Mouse (Mus musculus): ENCODE measurements at regions not wholly inside any gene's neighbourhood (a gene's known extent, or its start where the extent isn't known, plus 50 kb on each side); places are given as distances from the start of the nearest gene placed in this dataset.

DNA sequence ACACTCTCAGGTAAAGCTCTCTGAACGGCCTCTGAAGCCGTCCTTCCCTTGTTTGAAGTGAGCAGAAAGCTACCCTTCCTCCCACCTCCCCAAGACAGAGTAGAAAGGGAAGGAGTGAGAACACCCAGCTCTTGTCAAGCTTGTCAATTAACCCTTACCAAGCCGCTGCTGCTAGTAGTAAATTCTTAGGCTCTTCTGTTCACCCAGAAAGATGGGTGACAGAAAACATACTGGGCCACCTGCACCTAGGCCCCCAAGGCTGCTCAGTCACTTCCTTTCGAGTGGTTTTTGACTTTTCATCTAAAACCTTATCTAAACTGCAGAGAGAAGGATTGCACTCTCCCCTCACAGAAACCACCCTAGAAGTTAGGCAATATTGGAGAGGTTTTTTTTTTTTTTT lies 514.9 kb upstream of the Gm19410 start:
- no peak overlapping the region for H3K27ac ChIP-seq (ENCODE audit: insufficient read depth, low read length)
- H3K4me3 ChIP-seq (ENCODE audit: insufficient read depth, low read length): no peak overlapping the region
- H3K4me1 ChIP-seq (ENCODE audit: control insufficient read depth, insufficient read depth, low read length): no peaks in the 10 kb centered on the region
- TF ChIP-seq CTCF (IDR thresholded peaks at IDR 0.05; ENCODE audit: borderline replicate concordance, insufficient read depth, low read length): no peak
- TF ChIP-seq POLR2A (IDR thresholded peaks at IDR 0.05; ENCODE audit: low read depth, low read length): no peak

DNA sequence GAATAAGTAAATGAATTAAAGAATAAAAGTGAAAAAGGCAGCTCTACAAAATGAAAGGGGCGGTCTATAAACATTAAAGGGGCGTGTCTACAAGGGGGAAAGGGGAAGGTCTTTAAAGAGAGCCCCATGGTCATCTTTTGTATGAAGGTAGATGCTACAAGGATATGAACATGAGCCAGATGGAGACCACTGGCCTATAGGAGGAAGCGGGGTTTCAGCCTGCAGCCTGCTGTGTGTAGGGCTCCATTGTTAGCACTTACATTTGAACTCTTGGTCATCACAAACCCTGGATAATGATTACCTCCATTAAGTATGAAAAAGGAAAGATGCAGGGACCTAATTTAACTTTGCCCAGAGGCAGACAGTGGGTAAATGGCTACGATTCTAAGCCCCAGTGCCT lies 511.6 kb upstream of the Gm19410 start:
- no peak overlapping the region for H3K27ac ChIP-seq (ENCODE audit: insufficient read depth, low read length)
- TF ChIP-seq POLR2A (IDR thresholded peaks at IDR 0.05; ENCODE audit: low read depth, low read length): no peak
- no peak for TF ChIP-seq CTCF (IDR thresholded peaks at IDR 0.05; ENCODE audit: borderline replicate concordance, insufficient read depth, low read length)
- H3K4me3 ChIP-seq (ENCODE audit: insufficient read depth, low read length): no peak overlapping the region
- no peaks in the 10 kb centered on the region for H3K4me1 ChIP-seq (ENCODE audit: control insufficient read depth, insufficient read depth, low read length)

DNA sequence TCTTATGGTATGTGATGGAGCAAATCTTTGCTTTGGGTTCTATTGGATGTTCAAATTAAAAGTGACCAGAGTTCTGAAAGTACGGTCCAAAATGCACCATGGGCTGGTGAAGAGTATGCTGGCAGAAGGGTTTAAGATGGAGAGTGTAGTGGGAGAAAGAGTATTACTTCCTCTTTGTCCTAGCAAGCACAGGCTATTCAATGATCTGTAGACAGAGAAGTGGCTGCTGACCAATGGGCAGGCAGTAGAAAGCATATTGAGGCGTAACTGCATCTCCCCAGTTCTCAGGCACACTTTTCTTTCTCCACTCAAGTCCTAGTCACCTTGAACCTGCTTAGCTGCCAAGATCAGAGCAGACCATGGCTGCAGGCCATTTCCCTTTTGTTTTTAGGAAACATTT lies 510.3 kb upstream of the Gm19410 start:
- Histone ChIP-seq H3K4me1 (ENCODE audit: control insufficient read depth, insufficient read depth, low read length) (no peaks in the 10 kb centered on the region), H3K4me3 (ENCODE audit: insufficient read depth, low read length) (no peak overlapping the region), H3K27ac (ENCODE audit: insufficient read depth, low read length) (no peak overlapping the region)
- TF ChIP-seq CTCF (IDR thresholded peaks at IDR 0.05; ENCODE audit: borderline replicate concordance, insufficient read depth, low read length) (no peak), POLR2A (IDR thresholded peaks at IDR 0.05; ENCODE audit: low read depth, low read length) (no peak)

DNA sequence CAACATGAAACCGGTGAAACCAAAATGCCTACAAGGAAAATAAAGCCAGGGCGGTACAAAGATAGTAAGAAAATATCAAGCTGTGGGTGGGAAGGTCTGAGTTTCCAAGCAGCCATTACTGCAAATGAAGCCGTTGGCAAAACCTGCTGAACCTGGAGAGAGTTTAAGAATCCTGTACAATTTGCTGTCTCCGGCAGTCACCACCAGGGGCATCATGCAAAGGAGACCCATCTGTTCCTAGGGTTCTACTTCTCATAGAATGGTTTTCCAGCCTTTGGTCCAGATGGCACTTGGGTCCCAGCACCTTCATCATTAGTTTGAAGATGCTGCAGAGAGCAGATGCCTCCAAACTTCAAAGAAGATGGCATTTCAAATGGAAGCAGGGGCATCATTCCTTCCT lies 508.6 kb upstream of the Gm19410 start:
- TF ChIP-seq POLR2A (IDR thresholded peaks at IDR 0.05; ENCODE audit: low read depth, low read length) (no peak), CTCF (IDR thresholded peaks at IDR 0.05; ENCODE audit: borderline replicate concordance, insufficient read depth, low read length) (no peak)
- Histone ChIP-seq H3K4me3 (ENCODE audit: insufficient read depth, low read length) (no peak overlapping the region), H3K4me1 (ENCODE audit: control insufficient read depth, insufficient read depth, low read length) (no peaks in the 10 kb centered on the region), H3K27ac (ENCODE audit: insufficient read depth, low read length) (no peak overlapping the region)

DNA sequence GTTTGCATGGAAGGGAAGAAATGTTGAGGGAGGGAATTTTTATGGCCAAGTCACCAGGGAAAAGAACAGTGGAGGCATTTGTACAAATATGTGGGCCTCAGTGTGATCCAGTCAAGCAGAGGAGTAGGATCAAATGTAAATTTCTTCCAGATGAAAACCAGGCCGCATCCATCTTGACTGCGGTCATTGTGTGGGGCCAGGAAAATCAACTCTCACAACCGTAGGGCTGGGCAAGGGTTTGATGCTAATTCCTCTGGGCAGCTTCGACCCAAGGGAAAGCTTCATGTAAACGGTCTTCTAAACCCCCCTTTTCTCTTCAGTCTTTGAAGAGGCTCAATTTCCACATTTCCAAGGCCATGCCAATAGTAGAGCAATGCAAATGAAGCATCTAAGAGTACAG lies 497.4 kb upstream of the Gm19410 start:
- no peak overlapping the region for H3K4me3 ChIP-seq (ENCODE audit: insufficient read depth, low read length)
- TF ChIP-seq CTCF (IDR thresholded peaks at IDR 0.05; ENCODE audit: borderline replicate concordance, insufficient read depth, low read length) (no peak), POLR2A (IDR thresholded peaks at IDR 0.05; ENCODE audit: low read depth, low read length) (no peak)
- H3K4me1 ChIP-seq (ENCODE audit: control insufficient read depth, insufficient read depth, low read length): no peaks in the 10 kb centered on the region
- H3K27ac ChIP-seq (ENCODE audit: insufficient read depth, low read length): peak overlapping the region; percentile 6; the same call in 1 of the 2 replicates

DNA sequence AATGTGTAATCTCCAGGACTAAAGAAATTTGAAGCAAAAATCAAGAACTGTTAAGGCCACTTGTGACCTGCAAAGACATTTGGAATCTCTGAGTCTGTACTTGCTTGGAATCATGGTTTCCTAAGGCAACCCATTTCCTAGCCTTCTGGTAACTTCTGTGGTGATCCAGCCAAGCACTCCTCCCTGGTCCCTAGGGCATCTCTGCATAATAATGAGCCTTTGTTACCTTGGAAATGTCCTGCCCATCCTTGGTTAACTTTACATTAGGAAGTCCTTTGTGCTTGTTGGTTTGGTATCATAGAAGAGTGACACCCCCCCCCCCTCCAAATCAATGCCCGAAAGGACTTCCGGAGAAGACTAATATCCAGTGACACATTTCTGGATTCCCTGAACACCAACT lies 496.6 kb upstream of the Gm19410 start:
- no peaks in the 10 kb centered on the region for H3K4me1 ChIP-seq (ENCODE audit: control insufficient read depth, insufficient read depth, low read length)
- TF ChIP-seq CTCF (IDR thresholded peaks at IDR 0.05; ENCODE audit: borderline replicate concordance, insufficient read depth, low read length): no peak
- TF ChIP-seq POLR2A (IDR thresholded peaks at IDR 0.05; ENCODE audit: low read depth, low read length): no peak
- peak overlapping the region; percentile 6; the same call in 1 of the 2 replicates for H3K27ac ChIP-seq (ENCODE audit: insufficient read depth, low read length)
- H3K4me3 ChIP-seq (ENCODE audit: insufficient read depth, low read length): no peak overlapping the region

DNA sequence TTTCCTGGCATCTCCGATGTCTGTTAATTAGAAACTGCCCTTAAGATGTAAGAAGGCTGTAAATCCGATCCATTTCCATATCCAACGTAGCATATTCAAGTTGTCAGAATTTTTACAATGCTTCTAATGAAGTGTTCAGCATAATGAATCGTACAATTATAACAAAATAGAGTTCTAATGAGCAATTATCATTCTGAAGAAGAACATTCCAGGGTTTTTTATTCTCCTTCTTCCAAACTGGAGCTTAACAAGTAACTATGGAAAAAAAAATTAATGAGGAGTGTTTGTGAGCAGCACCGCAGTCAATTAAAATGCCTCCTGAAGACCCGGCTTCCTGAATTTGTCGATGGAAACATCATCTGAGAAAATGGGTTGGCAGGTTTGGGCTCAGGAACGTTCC lies 489.6 kb upstream of the Gm19410 start:
- H3K27ac ChIP-seq (ENCODE audit: insufficient read depth, low read length): no peak overlapping the region
- no peaks in the 10 kb centered on the region for H3K4me1 ChIP-seq (ENCODE audit: control insufficient read depth, insufficient read depth, low read length)
- no peak overlapping the region for H3K4me3 ChIP-seq (ENCODE audit: insufficient read depth, low read length)
- no peak for TF ChIP-seq CTCF (IDR thresholded peaks at IDR 0.05; ENCODE audit: borderline replicate concordance, insufficient read depth, low read length)
- no peak for TF ChIP-seq POLR2A (IDR thresholded peaks at IDR 0.05; ENCODE audit: low read depth, low read length)

DNA sequence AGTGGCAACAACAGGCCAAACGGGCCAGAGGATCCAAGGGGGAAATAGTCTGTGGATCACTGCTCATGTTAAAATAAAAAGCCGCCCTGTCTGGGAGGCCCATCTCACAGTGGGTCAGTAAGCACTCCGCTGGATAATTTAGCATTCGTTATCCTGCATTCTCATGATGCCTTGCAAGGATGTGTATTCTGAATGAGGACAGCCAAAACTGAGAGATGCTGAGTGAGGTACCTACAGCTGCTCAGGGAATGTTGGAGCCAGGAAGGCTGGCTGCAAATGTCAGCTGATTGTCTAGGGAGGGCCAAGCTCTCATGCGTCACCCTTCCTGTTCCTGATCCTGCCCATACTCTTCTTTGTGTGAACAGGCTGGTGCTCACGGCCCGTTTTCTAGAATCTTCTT lies 489.1 kb upstream of the Gm19410 start:
- H3K4me3 ChIP-seq (ENCODE audit: insufficient read depth, low read length): no peak overlapping the region
- TF ChIP-seq CTCF (IDR thresholded peaks at IDR 0.05; ENCODE audit: borderline replicate concordance, insufficient read depth, low read length) (no peak), POLR2A (IDR thresholded peaks at IDR 0.05; ENCODE audit: low read depth, low read length) (no peak)
- no peaks in the 10 kb centered on the region for H3K4me1 ChIP-seq (ENCODE audit: control insufficient read depth, insufficient read depth, low read length)
- H3K27ac ChIP-seq (ENCODE audit: insufficient read depth, low read length): no peak overlapping the region

DNA sequence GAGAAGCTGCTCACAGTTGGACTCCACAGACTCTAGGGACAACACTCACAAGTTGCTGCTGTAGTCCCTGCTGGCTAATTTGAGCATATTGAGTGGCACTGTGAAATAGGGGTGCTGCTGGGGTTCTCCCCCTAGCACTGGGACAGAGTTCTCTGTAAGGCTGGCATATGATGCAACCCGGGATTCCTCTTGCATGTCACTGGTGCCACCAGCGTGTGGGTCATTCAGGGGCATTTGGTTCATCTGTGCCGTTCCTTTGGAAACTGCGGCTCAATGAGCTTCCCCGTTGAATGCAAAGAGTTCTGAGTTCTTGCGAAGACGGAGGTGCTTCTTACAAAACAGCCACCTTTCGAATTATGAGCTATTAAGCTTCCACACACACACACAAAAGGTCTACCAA lies 486.6 kb upstream of the Gm19410 start:
- Histone ChIP-seq H3K4me1 (ENCODE audit: control insufficient read depth, insufficient read depth, low read length) (no peaks in the 10 kb centered on the region), H3K4me3 (ENCODE audit: insufficient read depth, low read length) (no peak overlapping the region), H3K27ac (ENCODE audit: insufficient read depth, low read length) (no peak overlapping the region)
- no peak for TF ChIP-seq CTCF (IDR thresholded peaks at IDR 0.05; ENCODE audit: borderline replicate concordance, insufficient read depth, low read length)
- no peak for TF ChIP-seq POLR2A (IDR thresholded peaks at IDR 0.05; ENCODE audit: low read depth, low read length)

DNA sequence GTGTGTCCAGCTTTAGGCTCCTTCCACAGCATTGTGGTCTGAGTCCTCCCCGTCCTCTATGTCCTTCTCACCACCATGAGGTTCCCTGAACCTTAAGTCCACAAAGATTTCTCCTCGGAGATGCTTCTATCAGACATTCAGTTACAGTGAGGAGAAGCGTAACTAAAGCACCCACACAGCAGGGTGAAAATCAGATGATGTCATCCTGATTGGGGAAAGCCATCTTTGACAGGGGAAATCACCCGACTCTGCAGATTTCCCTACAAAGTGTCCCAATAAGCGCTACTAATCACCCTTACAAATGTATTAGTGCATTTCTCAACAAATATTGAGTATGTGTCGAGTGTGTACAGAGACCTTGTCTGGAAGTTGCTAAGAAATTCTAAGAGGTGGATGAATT lies 484.8 kb upstream of the Gm19410 start:
- Histone ChIP-seq H3K4me1 (ENCODE audit: control insufficient read depth, insufficient read depth, low read length) (no peaks in the 10 kb centered on the region), H3K27ac (ENCODE audit: insufficient read depth, low read length) (no peak overlapping the region), H3K4me3 (ENCODE audit: insufficient read depth, low read length) (no peak overlapping the region)
- TF ChIP-seq POLR2A (IDR thresholded peaks at IDR 0.05; ENCODE audit: low read depth, low read length): no peak
- no peak for TF ChIP-seq CTCF (IDR thresholded peaks at IDR 0.05; ENCODE audit: borderline replicate concordance, insufficient read depth, low read length)

DNA sequence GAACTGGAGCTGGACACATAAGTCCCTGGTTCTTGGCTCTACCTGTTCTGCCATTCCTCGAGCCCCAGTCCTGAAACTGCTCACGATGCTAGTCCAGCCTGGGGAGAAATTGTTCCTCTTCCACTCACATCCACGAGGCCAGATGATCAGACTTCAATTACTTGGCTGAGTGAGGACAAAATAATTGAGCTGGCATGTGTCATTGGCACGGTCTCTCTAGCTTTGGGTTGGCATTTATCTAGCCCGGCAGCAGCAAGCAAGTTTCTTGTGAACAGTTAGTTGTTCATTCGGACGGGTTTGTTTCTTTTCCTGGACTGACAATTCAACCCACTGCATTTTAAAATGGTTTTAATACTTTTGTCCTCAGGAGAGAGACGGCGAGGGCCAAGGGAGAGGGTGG lies 482.2 kb upstream of the Gm19410 start:
- H3K4me3 ChIP-seq (ENCODE audit: insufficient read depth, low read length): no peak overlapping the region
- H3K4me1 ChIP-seq (ENCODE audit: control insufficient read depth, insufficient read depth, low read length): no peaks in the 10 kb centered on the region
- H3K27ac ChIP-seq (ENCODE audit: insufficient read depth, low read length): no peak overlapping the region
- no peak for TF ChIP-seq POLR2A (IDR thresholded peaks at IDR 0.05; ENCODE audit: low read depth, low read length)
- TF ChIP-seq CTCF (IDR thresholded peaks at IDR 0.05; ENCODE audit: borderline replicate concordance, insufficient read depth, low read length): no peak
